Mouse (Mus musculus) adrenal gland, postnatal 14 days (tissue): Measurements from ENCODE around the gene Fam107b. TPM values are rescaled to one million over a fixed set of nuclear protein-coding genes. Genes with fewer than 3 reads are reported as not detected.
A peak's percentile ranks its signal among the peaks of the same experiment; 100 is the strongest.

ENCODE experiments used
- DNase-seq: peaks from one replicate; pipeline ENCODE4 v3.0.0; 2021; ENCODE audit warnings: mixed read lengths
- long read RNA-seq, 2 experiments: library from polyadenylated mRNA; stranded (forward); transcript quantifications; one replicate each; pipeline ENCODE4 v2.0.0; 2021
- total RNA-seq: library from RNA; stranded (reverse); gene quantifications from 2 replicates; pipeline ENCODE4 v1.2.3, GENCODE M21; 2021

The Fam107b gene
- total RNA-seq = 23.4 and 32.4 TPM in 2 replicates
- long read RNA-seq, experiment 1, transcript Fam107b-201 (4 exons, 3,156 nt) = major isoform, 7 of 8 reads
- long read RNA-seq, experiment 1, partial matches to known transcripts = 0 of 8 reads
- long read RNA-seq, experiment 1, other reads (novel, unspliced or antisense) = 1 of 8 reads
- long read RNA-seq, experiment 2, transcript Fam107b-201 (4 exons, 3,156 nt) = major isoform, 6 of 8 reads
- long read RNA-seq, experiment 2, partial matches to known transcripts = 0 of 8 reads
- long read RNA-seq, experiment 2, other reads (novel, unspliced or antisense) = 2 of 8 reads

DNA sequence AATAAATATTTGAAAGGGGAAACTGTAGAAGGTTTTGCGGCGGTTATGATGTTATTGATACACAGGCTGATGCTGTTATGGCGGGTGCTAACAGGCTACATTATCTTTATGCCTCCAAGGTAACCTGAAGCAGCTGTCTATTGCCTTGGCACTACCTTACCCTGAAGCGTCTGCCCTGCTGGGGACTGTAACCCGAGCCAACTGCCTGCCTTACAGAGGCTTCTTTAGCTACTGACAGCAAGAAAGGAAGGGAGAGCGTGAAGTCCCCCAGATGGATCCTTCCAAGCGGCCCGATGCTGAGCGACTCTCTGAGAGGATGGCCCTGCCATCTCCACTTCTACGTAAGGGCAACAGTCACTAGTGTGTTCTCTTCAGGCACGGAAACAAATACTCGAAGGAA, at the start of gene Fam107b:
Gene Fam107b, plus strand, starts transcription at position 303 of the 400 bp plus-strand sequence.
- no peak for DNase-seq

DNA sequence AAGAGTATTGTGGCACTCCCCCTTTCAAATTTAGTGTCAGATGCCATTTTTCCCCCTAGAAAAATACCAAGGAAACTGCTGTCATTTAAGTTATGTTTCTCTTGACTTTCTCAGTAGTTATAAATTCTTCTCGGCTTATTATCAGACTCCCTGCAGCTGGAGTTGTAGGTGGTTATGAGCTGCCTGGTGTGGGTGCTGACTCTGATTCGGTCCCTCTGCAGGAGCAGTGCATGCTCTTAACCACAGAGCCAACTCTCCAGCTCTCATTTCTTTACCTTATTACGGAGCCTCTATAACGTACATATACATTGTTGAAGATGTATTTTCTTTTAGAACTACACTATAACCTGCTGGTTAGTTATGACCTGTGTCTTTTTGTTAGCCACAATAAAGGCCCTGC, 47.7 kb upstream of the Fam107b start:
- no peak for DNase-seq

DNA sequence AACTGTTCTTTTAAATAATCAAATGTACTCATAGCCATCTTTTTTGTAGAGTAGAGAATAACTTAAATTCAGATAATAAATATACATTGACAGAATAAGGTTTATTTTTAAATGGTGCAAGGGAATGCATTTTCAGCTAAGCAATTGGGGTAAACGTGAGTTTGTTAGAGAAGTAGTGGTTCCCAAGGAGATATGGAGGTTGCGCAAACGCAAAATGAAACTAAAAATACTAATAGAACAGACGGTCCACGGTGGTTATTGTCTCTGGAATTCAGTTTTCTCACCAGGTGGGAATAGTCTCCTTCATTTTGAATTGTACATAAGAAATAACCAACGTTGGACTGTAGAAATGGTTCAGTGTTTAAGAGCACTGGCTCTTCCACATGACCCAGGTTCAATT, 44.0 kb upstream of the Fam107b start:
- no peak for DNase-seq

DNA sequence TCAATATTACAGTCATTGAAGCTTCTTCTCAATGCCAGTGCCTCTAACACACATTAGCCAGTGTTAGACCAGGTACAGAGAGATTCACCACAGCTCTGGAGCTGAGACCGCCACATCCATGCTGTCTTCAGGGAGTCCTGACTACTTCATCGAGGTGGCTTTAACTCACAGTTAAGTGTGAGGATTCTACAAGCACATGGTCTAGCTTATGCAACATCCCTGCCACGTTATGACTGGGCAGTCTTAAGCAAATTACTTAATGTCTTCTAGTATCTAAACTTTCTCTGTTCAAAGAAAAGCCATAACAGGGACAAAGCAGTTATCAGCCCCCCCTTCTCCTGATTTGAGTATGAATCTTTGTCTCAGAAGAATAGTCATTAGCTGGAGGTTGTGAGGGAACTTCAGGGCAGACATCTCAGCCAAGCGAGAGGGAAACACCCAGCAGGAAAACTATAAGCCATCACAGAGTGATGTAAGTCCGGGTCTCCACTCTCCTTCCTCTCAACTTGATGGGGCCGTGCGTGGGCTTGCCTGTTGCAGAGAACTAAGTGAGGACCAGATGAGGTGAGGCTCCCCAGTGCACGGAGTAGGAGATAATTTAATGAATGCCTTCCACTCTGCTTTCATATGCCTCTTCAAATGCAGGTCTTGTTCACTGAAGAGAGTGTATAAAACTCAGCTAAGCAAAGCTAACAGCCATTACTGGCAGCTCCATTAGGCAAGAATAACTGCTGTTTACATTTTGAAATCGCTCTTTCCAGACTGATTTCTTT, 28.8 kb upstream of the Fam107b start:
- no peak for DNase-seq

DNA sequence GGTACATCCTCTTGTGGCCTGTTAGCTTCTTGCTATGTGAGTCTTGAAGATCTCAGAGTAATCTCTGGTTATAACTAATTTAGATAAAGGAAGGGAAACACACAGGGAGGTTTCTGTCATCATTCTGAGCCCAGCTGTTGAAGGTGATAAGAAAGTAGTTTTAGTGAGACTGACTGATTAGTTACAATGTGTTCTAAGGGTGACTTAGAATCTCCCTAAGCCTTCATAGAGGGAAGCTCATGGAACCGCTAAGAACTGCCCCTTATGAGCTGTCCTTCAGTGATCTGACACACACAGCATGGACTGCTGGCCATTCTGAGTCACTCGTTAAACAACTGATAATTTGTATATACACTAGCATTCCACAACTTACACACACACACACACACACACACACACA, 24.2 kb upstream of the Fam107b start:
- DNase-seq = no peak

DNA sequence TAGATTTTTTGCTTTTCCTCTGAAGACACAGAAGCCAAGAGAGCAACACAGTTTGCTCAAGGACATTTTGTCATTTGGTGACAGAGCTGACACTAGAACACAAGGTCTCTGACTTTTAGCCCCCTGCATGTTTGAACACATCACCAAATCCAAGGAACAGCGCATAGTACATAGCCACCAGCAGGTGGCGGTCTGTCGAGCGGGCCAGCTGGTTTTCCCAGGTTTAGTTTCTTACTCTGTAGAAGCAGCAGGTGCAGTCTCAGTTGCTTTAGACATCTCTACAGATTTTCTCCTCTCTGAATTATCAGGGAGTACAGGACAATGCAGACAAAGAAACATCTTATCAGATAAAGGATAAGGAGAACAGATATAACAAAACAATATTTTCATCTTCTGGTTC, 23.7 kb upstream of the Fam107b start:
- DNase-seq = peak; percentile 68

DNA sequence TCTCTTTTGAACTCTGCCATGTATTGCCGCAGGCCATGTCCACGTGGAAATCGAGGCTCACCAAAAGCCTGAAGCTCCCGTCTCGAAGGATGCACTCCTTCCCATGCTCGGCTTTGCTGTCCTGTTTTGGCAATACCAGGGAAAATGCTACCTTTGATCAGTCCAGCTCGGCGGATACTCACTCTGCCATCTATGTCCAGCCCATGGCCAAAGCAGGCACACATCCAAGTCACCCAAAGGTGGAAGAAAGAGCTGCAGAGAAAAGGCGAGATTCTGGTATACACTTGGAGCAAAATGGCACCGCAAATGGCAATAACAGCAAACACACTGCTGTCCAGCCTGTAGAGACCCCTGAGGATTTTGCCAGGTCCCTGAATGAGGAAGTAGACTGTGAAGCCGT, 318 bp downstream of the Fam107b start:
- no peak for DNase-seq

DNA sequence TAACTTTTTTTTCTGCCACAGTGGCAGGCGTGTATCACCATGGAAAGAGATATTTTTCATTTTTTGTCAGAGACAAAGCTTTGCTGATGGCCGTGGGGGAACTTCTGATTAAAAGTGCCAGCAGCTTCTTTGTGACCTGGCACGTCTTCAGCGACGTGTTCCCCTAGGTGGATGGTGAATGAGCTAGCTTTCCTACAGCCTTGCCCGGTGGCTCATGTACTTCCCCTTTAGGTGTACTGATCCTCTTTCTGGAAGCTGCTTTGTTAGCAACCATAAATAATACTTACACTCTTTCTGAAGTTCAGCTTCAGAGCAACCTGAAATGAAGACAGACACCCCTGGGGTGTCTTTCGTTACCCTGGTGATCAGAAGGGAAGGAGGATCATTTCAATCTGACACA, 3.6 kb downstream of the Fam107b start:
- DNase-seq = no peak

DNA sequence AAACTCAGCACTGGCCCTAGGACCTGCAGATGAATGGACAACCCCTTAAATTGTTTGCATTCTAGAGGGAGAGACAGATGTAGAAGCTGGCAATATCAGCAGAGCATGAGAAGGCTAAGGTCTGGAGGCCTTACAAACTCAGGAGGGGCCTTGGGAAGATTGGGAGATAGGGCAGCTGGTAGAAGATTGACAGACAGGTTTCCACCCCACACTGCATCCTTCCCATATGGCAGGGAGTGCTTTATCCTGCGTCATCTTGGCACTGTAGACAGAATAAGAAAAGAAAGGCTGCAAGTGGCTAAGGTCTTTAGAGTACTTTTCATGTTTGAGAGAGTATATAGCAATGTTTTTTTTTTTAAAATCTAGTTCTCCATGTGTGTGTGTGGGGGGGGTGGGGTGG, 4.9 kb downstream of the Fam107b start:
- no peak for DNase-seq

DNA sequence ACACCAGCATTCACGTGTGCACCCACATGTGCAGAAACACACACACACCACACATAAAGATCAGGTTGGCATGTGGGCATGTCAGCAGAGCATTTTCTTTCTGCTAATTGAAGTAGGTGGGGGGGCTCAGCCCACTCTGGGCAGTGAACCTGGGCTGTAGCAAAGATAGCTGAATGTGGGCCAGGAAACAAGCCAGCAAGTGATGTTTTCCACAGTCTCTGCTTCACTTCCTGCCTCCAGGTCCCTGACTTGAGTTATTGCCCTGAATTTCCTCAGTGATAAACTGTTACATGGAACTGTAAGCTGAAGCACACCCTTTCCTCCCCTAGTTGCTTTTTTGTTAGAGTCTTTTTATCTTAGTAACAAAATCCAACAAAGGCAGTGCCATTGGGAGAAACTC, 6.1 kb downstream of the Fam107b start:
- DNase-seq = no peak

DNA sequence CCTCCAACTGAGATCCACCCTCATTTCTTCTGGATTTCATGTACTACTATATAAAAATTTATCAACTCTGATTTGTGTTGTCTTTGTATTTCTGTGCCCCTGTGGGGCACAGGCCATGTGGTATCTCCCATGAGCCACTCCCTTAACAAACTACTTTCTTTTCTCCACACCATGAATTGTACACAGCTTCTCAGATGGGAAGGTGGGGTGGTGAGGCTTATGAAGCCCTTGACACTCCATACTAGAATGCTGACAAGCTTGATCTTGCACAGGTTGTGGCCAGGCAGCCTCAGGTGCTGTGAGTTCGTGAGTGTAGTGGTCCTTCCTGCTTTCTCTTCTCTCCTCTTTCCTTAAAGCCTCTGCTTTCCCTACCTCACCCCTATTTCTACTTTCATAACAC, 6.9 kb downstream of the Fam107b start:
- no peak for DNase-seq

DNA sequence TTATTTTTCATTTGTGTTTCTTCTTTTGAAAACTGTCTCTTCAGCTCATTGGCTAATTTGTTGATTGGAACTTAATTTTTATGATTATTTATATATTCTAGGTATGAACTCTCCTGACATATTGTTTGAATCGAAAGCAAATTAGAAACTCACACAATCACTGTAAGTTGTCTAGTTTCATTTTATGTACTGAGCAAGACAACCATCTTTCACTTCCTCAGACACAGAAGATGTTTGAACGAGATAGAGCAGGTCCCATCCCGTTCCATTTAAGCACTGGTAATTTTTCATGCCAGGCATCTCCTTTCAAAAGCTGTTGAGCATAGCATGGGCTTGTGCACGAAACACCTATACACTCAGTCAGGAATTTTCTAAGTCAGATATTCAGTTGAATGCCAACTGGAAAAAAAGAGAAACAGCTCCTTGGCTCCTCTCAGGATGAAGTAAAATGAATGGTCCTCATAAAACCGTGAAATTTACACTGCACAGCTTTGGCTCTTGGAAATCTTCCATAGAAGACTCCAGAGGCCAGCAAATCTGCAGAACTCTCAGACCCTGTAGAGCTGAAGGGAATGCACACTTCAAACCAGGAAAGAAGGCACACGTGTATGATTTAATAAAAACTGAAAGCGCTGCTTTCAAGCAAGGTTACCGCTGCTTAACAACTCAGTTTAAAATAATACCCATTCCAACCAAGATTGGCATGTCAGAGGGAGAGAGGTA, 8.1 kb downstream of the Fam107b start:
- no peak for DNase-seq

DNA sequence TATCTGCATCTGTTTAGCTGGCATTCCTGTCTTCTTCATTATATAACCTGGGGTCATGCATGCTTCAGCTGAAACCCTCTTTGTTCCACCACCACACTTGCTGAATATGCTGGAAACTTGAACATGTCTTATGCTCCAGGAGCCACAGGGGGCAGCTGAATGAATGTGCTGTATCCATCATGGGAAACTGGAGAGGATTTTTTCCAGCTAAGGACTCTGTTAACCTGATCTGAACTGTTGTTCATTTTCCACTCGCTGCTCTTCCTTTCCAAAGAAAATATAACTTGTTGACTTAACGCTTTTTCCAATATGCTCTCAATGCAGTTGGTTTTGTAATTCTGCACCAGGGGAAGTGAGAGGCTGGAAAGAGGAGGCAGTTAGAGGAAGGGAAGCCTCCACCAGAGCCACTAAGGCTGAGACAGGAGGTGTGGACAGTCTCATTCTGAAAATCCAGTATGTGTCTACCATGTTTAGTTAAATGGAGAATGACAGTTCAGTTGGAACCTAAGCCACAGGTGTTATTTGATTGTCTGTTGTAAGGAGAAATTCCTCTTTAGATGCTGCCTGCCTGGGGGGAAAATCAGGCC, 9.1 kb downstream of the Fam107b start:
- DNase-seq = no peak

DNA sequence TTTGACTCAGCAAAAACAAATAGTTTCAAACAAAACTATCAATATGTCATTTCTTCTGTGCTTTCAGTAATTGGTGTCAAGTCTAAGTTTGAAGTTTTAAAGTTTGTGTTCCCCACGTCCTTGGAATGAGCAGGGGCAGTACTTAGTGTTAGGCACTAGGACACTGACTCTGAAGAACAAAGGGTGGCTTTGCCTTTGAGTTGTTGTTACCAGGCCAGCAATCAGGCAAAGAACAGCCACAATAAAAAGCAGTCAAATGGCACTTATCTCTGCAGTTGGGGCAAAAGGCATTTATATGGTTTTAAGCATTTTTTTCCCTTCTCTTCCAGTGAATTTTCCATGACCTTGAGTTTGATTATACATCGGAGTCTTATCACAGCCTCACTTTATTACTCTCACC, 12.5 kb downstream of the Fam107b start:
- no peak for DNase-seq

DNA sequence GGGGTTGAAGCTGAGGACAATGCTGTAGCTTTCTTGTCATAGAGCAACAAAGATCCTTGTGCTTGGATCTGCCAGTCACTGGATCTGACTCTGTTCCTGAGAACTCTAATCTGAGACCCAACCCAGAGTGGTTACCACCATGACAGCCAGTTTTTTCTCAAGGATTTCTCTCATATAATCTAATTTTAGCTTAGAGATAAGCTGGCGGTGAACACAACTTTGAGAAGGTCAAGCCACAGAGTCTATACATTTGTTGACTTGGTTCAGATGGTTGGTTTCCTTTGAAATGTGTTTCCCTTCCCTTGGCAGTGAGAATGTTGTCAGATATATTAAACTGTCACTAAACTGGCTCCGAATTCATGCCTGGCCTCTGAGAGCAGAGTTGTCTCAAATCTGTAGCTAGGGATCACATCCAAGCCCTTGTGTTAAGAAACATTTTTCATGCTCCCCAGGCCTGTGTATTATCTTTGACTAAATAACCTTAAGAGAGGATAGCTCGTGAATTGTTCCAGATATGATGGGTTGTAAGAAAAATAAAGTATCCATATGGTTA, 15.0 kb downstream of the Fam107b start:
- DNase-seq = no peak

DNA sequence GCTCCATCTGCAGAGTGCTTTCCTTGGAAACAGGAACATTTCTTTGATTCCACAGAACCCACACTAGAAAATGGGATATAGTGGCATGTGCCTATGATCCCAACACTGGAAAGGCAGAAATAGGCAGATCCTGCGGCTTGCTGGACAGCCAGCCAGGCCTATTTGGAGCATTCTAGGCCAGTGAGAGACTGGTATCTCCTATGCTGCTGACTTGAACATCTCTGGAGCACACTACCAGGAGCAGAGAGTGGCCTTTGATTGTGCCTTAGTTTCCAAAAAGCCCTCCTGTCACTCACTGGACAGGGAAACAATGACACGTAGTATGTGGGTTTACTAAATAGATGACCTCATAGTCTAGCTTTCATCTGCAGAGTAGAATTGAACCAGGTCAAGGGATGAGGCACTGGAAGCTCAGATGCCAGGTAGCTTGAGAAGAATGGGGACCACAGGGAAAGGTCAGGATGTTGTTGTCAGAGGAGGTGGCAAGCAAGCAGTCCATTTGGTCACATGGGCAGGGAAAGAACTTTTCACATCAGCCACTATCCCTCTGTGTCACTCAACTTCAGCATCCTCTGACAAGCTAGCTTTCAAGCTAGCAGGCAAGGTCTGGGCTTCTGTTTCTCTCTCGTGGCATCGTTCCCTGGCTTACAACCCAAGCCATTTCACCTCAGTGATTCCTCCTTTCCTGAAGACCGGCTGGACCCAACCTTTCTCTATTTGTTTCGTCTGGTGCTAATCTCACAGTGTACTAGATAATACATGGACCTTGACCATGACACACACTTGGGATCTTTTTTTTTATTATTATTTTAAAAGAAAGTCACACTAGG, 20.0 kb downstream of the Fam107b start:
- no peak for DNase-seq

DNA sequence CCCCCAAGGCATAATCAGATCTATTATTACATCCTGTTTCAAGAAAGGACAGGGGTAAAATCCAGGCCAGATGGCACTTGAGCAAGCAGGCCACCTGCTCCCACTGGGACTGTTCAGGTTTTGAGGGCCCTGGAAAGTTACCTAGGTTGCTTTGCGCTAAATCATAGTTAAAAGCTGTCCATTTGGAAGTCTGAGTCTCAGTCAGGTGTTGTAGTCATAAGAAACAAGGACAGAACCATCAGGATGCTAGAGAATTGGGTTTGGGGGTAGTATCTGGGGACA, 20.6 kb downstream of the Fam107b start:
- no peak for DNase-seq

DNA sequence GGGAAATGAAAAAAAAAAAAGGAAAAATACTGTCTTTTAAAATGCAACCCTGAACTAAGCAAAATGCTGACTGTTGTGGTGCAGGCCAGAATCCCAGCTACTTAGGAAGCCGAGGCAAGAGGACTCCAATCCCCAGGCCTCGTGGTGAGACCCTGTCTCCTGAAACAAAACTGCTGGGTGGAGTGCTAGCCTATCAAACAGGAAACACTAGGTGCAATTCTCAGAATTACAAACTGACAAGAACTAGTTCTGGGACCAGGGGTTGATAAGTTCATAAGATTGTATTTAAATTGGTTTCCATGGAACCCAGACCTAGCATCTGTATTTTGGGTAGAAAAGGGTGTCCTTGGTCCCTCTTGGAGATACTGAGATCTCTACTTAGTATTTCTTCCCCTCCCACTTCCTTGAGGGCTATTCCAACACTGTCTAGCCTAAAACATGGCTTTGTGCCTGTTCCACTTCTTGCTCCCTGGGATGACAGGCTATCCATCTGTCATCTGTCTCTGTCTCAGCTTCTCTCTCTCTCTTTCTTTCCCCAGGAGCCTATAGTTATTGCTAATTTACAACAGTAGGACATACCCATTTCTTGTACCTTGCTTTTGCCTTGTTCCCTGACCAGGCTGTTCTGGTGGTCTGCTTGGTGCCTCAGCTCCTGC, 24.5 kb downstream of the Fam107b start:
- no peak for DNase-seq

DNA sequence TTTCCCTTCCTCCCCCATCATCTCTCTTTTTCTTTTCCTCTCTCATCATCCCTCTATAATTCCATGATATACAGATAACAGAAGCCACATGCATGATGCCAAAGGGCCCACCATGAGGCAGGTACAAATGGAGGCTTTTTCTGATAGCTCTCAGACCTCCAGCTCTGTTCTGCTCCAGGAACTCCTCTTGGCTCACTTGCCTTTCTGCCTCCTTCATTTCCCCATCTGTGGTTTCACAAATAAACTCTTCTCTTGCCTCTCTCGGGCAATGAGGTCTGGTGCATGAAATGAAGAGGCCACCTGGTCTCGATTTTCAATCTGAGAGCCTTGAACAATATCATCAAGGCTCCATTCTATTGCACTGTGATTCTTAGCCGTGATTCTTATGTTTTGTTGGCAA, 30.1 kb downstream of the Fam107b start:
- DNase-seq = no peak

DNA sequence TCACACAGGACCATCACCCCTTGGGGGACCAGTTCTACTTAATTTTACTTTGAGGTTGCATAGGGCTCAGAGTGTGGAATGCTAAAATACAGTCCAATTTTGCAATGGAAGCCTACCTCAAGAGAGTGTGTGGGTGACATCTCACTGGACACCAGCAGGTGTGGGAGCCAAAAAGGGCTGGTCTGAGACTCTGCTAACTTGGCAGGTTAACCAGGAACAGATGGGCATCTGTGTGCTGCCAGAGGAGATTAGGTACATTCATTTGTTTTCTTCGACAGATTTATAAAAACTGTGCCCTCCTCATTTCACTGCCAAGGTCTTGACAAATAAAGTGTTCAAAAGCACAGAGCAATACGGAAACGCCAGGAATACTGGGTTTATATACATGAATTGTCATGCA, 32.3 kb downstream of the Fam107b start:
- DNase-seq = no peak

DNA sequence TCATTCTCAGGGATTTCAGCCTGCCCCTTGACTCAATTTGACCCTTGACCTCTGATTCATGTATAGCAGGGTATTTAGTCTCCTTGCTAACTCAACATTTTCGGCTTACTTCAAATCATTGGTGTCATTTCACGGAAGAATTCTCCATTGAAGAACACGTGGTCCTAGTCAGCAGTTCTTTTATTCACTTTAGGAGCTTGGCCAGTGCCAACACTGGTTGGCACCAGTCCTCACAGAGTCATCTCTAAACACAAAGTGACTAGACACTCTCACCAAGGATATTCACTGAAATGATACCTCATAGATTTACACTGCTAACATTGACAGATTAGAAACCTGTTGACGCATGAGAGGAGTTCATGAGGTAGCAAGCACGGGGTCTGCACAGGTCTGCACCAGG, 32.9 kb downstream of the Fam107b start:
- no peak for DNase-seq
